Mouse (Mus musculus) limb, embryonic 14.5 days (tissue): ENCODE results near the gene Mecom. TPM values are rescaled to one million over a fixed set of nuclear protein-coding genes. Genes with fewer than 3 reads are reported as not detected.

ENCODE experiments used
- ATAC-seq: fragments of 200-750 bp; cut with Nextera tagmentation; 2 replicates; pipeline ENCODE4 v1.8.0; 2017; ENCODE audit warnings: low read depth, moderate number of reproducible peaks, moderate TSS enrichment; ENCODE audit not compliant: low FRiP score
- DNase-seq: peaks from one replicate; pipeline ENCODE4 v3.0.0-alpha.2; 2015; ENCODE audit warnings: low spot score
- H3K27ac ChIP-seq: fragments of 300-500 bp; sonication (generic); replicated peaks from 2 replicates; pipeline ENCODE4 v1.5.1; 2014; ENCODE audit warnings: low read depth, mild to moderate bottlenecking, low read length, moderate library complexity, mixed read lengths
- H3K27me3 ChIP-seq: fragments of 300-500 bp; sonication (generic); 2 replicates; pipeline ENCODE4 v1.6.1; 2014; ENCODE audit warnings: low read length, mixed read lengths; ENCODE audit not compliant: control insufficient read depth, insufficient read depth
- H3K36me3 ChIP-seq: fragments of 300-500 bp; sonication (generic); 2 replicates; pipeline ENCODE4 v1.6.1; 2014; ENCODE audit warnings: mild to moderate bottlenecking, low read length, moderate library complexity, mixed read lengths; ENCODE audit not compliant: control insufficient read depth, insufficient read depth
- H3K4me1 ChIP-seq: fragments of 300-500 bp; sonication (generic); 2 replicates; pipeline ENCODE4 v1.6.1; 2014; ENCODE audit warnings: antibody characterized with exemption, low read length, mixed read lengths; ENCODE audit not compliant: control insufficient read depth, insufficient read depth
- H3K4me2 ChIP-seq: fragments of 300-500 bp; sonication (generic); replicated peaks from 2 replicates; pipeline ENCODE4 v1.6.1; 2014; ENCODE audit warnings: low read depth, mild to moderate bottlenecking, low read length, moderate library complexity; ENCODE audit not compliant: severe bottlenecking
- H3K4me3 ChIP-seq: fragments of 300-500 bp; sonication (generic); replicated peaks from 2 replicates; pipeline ENCODE4 v1.5.1; 2014; ENCODE audit warnings: low read length
- H3K9ac ChIP-seq: fragments of 300-500 bp; sonication (generic); 2 replicates; pipeline ENCODE4 v1.6.1; 2014; ENCODE audit warnings: mild to moderate bottlenecking, low read depth, low read length, moderate library complexity; ENCODE audit not compliant: severe bottlenecking
- H3K9me3 ChIP-seq: fragments of 300-500 bp; sonication (generic); 2 replicates; pipeline ENCODE4 v1.6.1; 2016; ENCODE audit warnings: low read length; ENCODE audit not compliant: control insufficient read depth
- POLR2A ChIP-seq: fragments of 200-500 bp; IDR thresholded peaks from 2 replicates; pipeline ENCODE4 v1.8.0; 2012; ENCODE audit warnings: inconsistent platforms, mild to moderate bottlenecking, moderate library complexity, borderline replicate concordance; ENCODE audit not compliant: insufficient read depth, insufficient read length; ENCODE audit errors: extremely low read depth
- WGBS: fragments of 180-500 bp; shearing (Covaris S2); extraction: QIAGEN DNeasy Blood & Tissue Kit; methylation state at CpG from one replicate; pipeline ENCODE4 v1.1.7; 2014; 5-methylcytosine and 5-hydroxymethylcytosine counted together
- polyA plus RNA-seq, 2 experiments: library from polyadenylated mRNA; depleted of rRNA in 1 of 2; stranded (reverse) in 1 of 2; unstranded in 1 of 2; fragments of >200 nt; fragmentation: Nextera tagmentation in 1 of 2; extraction: Ambion mirVana in 1 of 2; gene quantifications; 2 replicates each; pipeline versions ENCODE4 v1.2.1 to v1.2.3; 2012 to 2014

Gene Mecom
- polyA plus RNA-seq, 2 experiments = 35.8 to 42.2 TPM

DNA sequence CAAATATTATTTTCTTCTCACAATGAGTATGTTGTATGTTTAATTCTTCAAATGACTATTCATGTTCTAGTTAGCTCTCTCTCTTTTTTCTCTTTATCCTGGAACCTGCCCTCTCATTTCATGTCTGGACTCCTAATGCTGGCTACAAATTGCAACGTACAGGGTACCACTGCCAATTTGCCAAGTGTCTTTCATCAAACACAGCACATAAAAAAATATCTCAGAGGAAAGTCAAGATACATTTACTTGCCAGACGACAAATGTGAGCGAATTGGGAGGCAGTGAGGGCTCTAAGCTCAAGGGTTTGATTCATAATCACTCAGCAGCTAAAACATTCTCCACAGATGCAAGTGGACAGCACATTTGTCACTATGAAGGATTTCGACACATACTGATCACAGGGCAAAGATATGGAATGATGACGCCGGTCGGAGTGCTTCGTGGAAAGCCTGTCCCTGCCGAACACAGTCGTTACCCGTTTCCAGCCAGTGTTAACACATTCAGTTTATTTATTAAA is 579.3 kb downstream of the Mecom start:
- TF ChIP-seq POLR2A = no peak
- peaks cover 35% of the 10 kb centered on the region for H3K36me3 ChIP-seq
- no peak for DNase-seq

DNA sequence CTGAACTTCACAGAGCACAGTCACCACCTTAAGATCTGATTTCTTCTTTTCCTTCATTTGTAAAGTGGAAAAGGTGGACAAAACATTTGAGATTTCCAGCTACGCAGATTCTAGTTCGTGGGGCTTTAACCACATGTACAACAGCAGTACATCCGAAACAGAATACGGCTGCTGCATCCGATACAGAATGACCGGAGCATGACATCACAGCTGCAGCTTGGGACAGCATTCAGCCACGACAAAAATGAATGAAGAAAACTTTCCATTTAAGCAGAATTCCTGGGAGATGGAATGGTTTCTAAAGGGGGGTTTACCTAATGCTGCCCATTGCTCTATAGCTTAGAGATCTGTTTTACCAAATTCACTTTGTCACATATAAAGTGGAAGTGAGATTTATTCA is 583.9 kb downstream of the Mecom start:
- H3K9ac ChIP-seq = no peak overlapping the region
- no peak overlapping the region; the same call in 1 of the 2 replicates for H3K27ac ChIP-seq
- WGBS = 73% methylated on average over 7 of the region's 7 CpGs
- no peaks in the 10 kb centered on the region for H3K9me3 ChIP-seq
- no peak overlapping the region for H3K4me3 ChIP-seq
- no peak for ATAC-seq
- H3K4me1 ChIP-seq = no peaks in the 10 kb centered on the region
- peaks cover 48% of the 10 kb centered on the region for H3K36me3 ChIP-seq
- no peak overlapping the region for H3K4me2 ChIP-seq
- TF ChIP-seq POLR2A = no peak
- no peak for DNase-seq
- no peaks in the 10 kb centered on the region for H3K27me3 ChIP-seq

More for the DNA sequence above, 579.3 kb downstream of the Mecom start:
- no peak for ATAC-seq
- WGBS = 70% methylated on average over 11 of the region's 11 CpGs
- H3K27ac ChIP-seq = no peak overlapping the region
- no peaks in the 10 kb centered on the region for H3K9me3 ChIP-seq
- no peak overlapping the region for H3K4me2 ChIP-seq
- no peak overlapping the region for H3K4me3 ChIP-seq
- no peak overlapping the region for H3K9ac ChIP-seq
- no peaks in the 10 kb centered on the region for H3K4me1 ChIP-seq
- H3K27me3 ChIP-seq = no peaks in the 10 kb centered on the region

DNA sequence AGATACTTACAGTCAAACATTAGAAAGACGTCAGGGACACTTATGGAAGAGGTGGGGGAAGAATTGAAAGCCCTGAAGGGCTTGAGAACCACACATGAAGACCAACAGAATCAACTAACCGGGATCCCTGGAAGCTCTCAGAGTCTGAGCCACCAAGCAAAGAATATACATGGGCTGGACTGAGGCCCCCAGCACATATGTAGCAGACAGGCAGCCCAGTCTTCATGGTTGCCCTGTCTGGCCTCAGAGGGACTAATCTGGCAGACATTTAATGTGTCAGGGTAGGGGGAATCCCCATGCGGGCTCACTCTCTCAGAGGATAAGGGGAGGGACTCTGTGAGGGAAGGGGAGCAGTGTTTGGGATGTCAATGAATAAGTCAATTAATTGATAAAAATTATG is 584.4 kb downstream of the Mecom start:
- Histone ChIP-seq H3K9me3 (no peaks in the 10 kb centered on the region), H3K36me3 (peaks cover 48% of the 10 kb centered on the region), H3K4me2 (no peak overlapping the region), H3K9ac (no peak overlapping the region), H3K27ac (0 out of 2 replicates have a peak overlapping the region, but pooled peaks have one; percentile 33), H3K4me1 (no peaks in the 10 kb centered on the region), H3K27me3 (no peaks in the 10 kb centered on the region), H3K4me3 (no peak overlapping the region)
- DNase-seq = no peak
- ATAC-seq = no peak
- TF ChIP-seq POLR2A = no peak
- 81% methylated on average over 3 of the region's 3 CpGs for WGBS

- Histone ChIP-seq H3K4me1 (no peaks in the 10 kb centered on the region), H3K4me2 (no peak overlapping the region), H3K27ac (no peak overlapping the region), H3K9me3 (no peaks in the 10 kb centered on the region), H3K9ac (no peak overlapping the region), H3K27me3 (no peaks in the 10 kb centered on the region), H3K36me3 (peaks cover 46% of the 10 kb centered on the region), H3K4me3 (no peak overlapping the region)
- ATAC-seq (no peak), DNase-seq (no peak)
- WGBS = 59% methylated on average over 3 of the region's 3 CpGs
- TF ChIP-seq POLR2A = no peak
Measured at GRCm38 (mm10) chr3:29959051-29959450, 588.8 kb downstream of the Mecom start.

DNA sequence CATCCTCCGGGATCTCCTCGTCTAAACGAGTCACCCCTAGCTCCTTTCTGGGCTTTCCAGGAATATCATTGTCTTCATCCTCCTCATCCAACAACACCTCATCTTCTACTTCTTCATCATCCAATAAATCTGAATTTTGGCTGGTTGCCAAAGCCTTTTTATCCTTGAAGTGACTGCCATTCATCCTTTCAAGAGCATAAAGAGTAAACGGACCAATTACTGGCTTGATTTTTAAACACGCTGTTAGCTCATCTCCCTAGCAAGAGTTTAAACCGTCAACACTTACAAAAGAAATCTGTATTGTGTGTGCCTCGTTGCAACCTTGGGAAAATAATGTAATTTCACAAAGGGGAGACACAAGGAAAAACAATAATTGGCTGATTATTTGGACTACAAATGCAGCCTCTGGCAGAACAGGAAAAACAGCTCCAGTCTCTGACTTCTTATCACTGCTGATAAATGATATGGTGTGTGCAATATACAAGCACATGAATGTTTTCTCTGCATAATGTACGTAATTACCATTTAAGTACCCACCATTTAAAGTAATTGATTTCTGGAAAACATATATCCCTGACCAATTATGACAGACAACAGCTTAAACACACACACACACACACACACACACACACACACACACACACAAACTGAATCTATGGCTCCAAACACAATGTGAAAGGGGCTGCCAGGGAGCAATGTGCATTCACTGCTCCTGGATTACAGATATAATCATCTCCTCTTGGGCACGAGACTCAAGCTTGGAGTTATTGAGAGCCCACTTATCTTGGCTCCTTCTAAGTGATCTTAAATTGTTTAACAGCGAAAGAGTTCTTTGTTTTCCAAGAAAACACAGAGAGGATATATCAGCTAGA is 590.2 kb downstream of the Mecom start:
- Histone ChIP-seq H3K4me3 (no peak overlapping the region), H3K9ac (no peak overlapping the region), H3K36me3 (peaks cover 40% of the 10 kb centered on the region), H3K27me3 (no peaks in the 10 kb centered on the region), H3K9me3 (no peaks in the 10 kb centered on the region), H3K4me1 (no peaks in the 10 kb centered on the region), H3K27ac (no peak overlapping the region), H3K4me2 (no peak overlapping the region)
- no peak for DNase-seq
- WGBS = 81% methylated on average over 10 of the region's 10 CpGs
- TF ChIP-seq POLR2A = no peak
- no peak for ATAC-seq
